Mouse (Mus musculus) heart, postnatal 0 days (tissue): ENCODE results near the gene Amhr2. TPM values are rescaled to one million over a fixed set of nuclear protein-coding genes. Genes with fewer than 3 reads are reported as not detected.

Source experiments
- ATAC-seq: fragments of 200-750 bp; cut with Nextera tagmentation; 2 replicates; pipeline ENCODE4 v1.8.0; 2017; ENCODE audit warnings: low read depth, moderate number of reproducible peaks, moderate library complexity; ENCODE audit not compliant: insufficient read depth
- DNase-seq: peaks from one replicate; pipeline ENCODE4 v3.0.0-alpha.2; 2016; ENCODE audit warnings: low spot score
- H3K27ac ChIP-seq: fragments of 300-500 bp; sonication (generic); 2 replicates; pipeline ENCODE4 v1.5.1; 2014; ENCODE audit warnings: low read depth, mild to moderate bottlenecking
- H3K27me3 ChIP-seq: fragments of 300-500 bp; sonication (generic); 2 replicates; pipeline ENCODE4 v1.6.1; 2014; ENCODE audit warnings: low read length, mixed read lengths; ENCODE audit not compliant: control insufficient read depth, insufficient read depth
- H3K36me3 ChIP-seq: fragments of 300-500 bp; sonication (generic); replicated peaks from 2 replicates; pipeline ENCODE4 v1.6.1; 2014; ENCODE audit warnings: low read length, mixed read lengths; ENCODE audit not compliant: control insufficient read depth, insufficient read depth
- H3K4me1 ChIP-seq: fragments of 300-500 bp; sonication (generic); 2 replicates; pipeline ENCODE4 v1.6.1; 2014; ENCODE audit warnings: antibody characterized with exemption; ENCODE audit not compliant: control insufficient read depth, insufficient read depth
- H3K4me2 ChIP-seq: fragments of 300-500 bp; sonication (generic); 2 replicates; pipeline ENCODE4 v1.6.1; 2014; ENCODE audit warnings: low read depth, mild to moderate bottlenecking, low read length, moderate library complexity
- H3K4me3 ChIP-seq: fragments of 300-500 bp; sonication (generic); 2 replicates; pipeline ENCODE4 v1.5.1; 2014; ENCODE audit warnings: low read depth, low read length
- H3K9ac ChIP-seq: fragments of 300-500 bp; sonication (generic); replicated peaks from 2 replicates; pipeline ENCODE4 v1.6.1; 2014; ENCODE audit warnings: low read depth, low read length, mixed read lengths
- H3K9me3 ChIP-seq: fragments of 300-500 bp; sonication (generic); replicated peaks from 2 replicates; pipeline ENCODE4 v1.6.1; 2016; ENCODE audit warnings: low read length; ENCODE audit not compliant: control insufficient read depth
- CTCF ChIP-seq: IDR thresholded peaks from 2 replicates; pipeline ENCODE4 v1.5.1; 2016; ENCODE audit warnings: antibody characterized with exemption, control low read depth, low read depth
- EP300 ChIP-seq: IDR thresholded peaks from 2 replicates; pipeline ENCODE4 v1.6.1; 2016; ENCODE audit warnings: antibody characterized with exemption, low read depth
- WGBS: fragments of 180-500 bp; shearing (Covaris S2); extraction: QIAGEN DNeasy Blood & Tissue Kit; methylation state at CpG from one replicate; pipeline ENCODE4 v1.1.7; 2014; 5-methylcytosine and 5-hydroxymethylcytosine counted together
- polyA plus RNA-seq: library from polyadenylated mRNA; unstranded; fragments of >200 nt; fragmentation: Nextera tagmentation; extraction: Ambion mirVana; gene quantifications from 2 replicates; pipeline ENCODE4 v1.2.1, GENCODE M21; 2015
- total RNA-seq: library from RNA; depleted of rRNA; stranded (reverse); fragments of >200 nt; gene quantifications from 2 replicates; pipeline ENCODE4 v1.2.3, GENCODE M21; 2014; ENCODE audit warnings: low replicate concordance; rRNA removed

Gene Amhr2
- total and polyA plus RNA-seq, 2 experiments from 2014 or later: 0.19 to 1.9 TPM

DNA sequence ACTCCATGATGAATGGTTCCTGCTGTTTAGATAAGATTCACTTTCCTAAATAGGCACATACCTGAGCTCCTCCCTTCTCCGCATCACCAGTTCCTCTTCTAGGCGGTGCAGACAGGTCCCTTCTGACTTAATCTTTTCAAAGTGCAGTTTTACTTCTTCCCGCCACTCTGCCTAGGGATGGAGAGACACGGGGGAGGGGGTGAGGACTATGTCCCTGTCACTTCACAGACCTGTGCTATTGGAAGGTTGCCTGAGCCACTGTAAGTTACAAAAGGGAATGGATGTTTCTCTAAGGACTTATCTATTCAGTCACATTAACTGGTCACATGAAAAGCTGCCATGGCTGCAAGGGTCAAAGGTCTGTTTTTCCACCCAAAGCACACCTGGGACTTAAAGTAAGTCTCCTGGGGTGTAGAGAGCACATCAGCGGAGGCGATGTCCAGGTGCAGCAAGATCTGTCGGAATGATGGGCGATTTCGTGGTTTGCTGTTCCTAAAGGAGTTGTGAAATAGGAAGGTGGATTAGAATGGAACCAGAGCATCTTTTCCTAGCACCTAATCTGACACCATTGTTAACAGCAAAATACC is 57.2 kb downstream of the Amhr2 start:
- 79% methylated on average over 9 of the region's 9 CpGs for WGBS
- no peak overlapping the region for H3K4me2 ChIP-seq
- no peaks in the 10 kb centered on the region for H3K4me1 ChIP-seq
- DNase-seq (no peak), ATAC-seq (no peak)
- no peak overlapping the region for H3K4me3 ChIP-seq
- H3K36me3 ChIP-seq: peaks cover 70% of the 10 kb centered on the region
- H3K9ac ChIP-seq: no peak overlapping the region
- TF ChIP-seq EP300: no peak
- TF ChIP-seq CTCF: no peak
- H3K27me3 ChIP-seq: no peaks in the 10 kb centered on the region
- no peaks in the 10 kb centered on the region for H3K9me3 ChIP-seq
- no peak overlapping the region for H3K27ac ChIP-seq

DNA sequence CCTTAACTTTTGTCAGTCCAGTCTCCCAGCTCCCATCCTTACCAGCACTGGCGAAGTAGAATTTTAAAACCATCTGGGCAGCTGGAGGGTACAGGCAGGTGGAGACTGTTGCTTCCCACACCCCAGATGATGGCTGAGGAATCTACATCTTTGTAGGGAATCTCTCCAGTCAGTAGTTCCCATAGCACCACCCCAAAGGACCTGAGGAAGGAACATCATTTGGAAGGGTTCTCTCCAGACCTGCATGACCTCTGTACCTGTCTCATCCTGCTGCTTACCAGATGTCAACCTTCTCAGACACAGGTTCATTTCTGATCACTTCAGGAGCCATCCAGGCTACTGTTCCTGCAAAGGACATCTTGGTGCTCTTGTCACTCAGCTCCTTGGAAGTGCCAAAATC is 58.3 kb downstream of the Amhr2 start, which contains the start of gene Gm10337:
Gene Gm10337, plus strand, starts transcription at position 276 of the 400 bp plus-strand sequence.
- H3K9me3 ChIP-seq: no peaks in the 10 kb centered on the region
- ATAC-seq: no peak
- DNase-seq: no peak
- WGBS: 88% methylated on average over 1 of the region's 1 CpGs
- H3K27ac ChIP-seq: no peak within 1 kb of the TSS
- H3K36me3 ChIP-seq: peaks cover 59% of the 10 kb centered on the region
- no peak within 1 kb of the TSS for H3K9ac ChIP-seq
- TF ChIP-seq CTCF: no peak
- TF ChIP-seq EP300: no peak
- no peaks in the 10 kb centered on the region for H3K4me1 ChIP-seq
- no peaks in the 10 kb centered on the region for H3K27me3 ChIP-seq
- H3K4me2 ChIP-seq: no peak within 1 kb of the TSS
- no peak within 1 kb of the TSS for H3K4me3 ChIP-seq

Other genes with a start within 250 kb of the Amhr2 start
- gene Zfp740, start 242.1 kb upstream of the Amhr2 start, total RNA-seq: 31.1 and 38.4 TPM in 2 replicates
- gene Zfp740, start 242.1 kb upstream of the Amhr2 start, polyA plus RNA-seq: 17.7 and 18.8 TPM in 2 replicates
- gene Csad, start 240.6 kb upstream of the Amhr2 start, total RNA-seq: 43.9 and 64.7 TPM in 2 replicates
- 27.7 and 33.1 TPM in 2 replicates for gene Csad, start 240.6 kb upstream of the Amhr2 start, polyA plus RNA-seq
- 0.23 and 1.1 TPM in 2 replicates for gene Itgb7, start 213.4 kb upstream of the Amhr2 start, total RNA-seq
- gene Itgb7, start 213.4 kb upstream of the Amhr2 start, polyA plus RNA-seq: 0.79 and 0.92 TPM in 2 replicates
- 8.9 and 9.7 TPM in 2 replicates for gene Rarg, start 187.8 kb upstream of the Amhr2 start, total RNA-seq
- gene Rarg, start 187.8 kb upstream of the Amhr2 start, polyA plus RNA-seq: 5.4 and 6.0 TPM in 2 replicates
- not detected in 2 replicates for gene Gm9918, start 174.8 kb upstream of the Amhr2 start, total RNA-seq
- not detected in 2 replicates for gene Gm9918, start 174.8 kb upstream of the Amhr2 start, polyA plus RNA-seq
- 35.6 and 53.5 TPM in 2 replicates for gene Mfsd5, start 165.9 kb upstream of the Amhr2 start, total RNA-seq
- gene Mfsd5, start 165.9 kb upstream of the Amhr2 start, polyA plus RNA-seq: 31.4 and 34.1 TPM in 2 replicates
- gene Espl1, start 149.1 kb upstream of the Amhr2 start, total RNA-seq: 11.6 and 15.3 TPM in 2 replicates
- gene Espl1, start 149.1 kb upstream of the Amhr2 start, polyA plus RNA-seq: 2.3 and 3.7 TPM in 2 replicates
- 90.7 and 148 TPM in 2 replicates for gene Pfdn5, start 119.3 kb upstream of the Amhr2 start, total RNA-seq
- 344 and 362 TPM in 2 replicates for gene Pfdn5, start 119.3 kb upstream of the Amhr2 start, polyA plus RNA-seq
- 35.6 and 60.5 TPM in 2 replicates for gene Myg1, start 113.7 kb upstream of the Amhr2 start, total RNA-seq
- 39.0 and 41.1 TPM in 2 replicates for gene Myg1, start 113.7 kb upstream of the Amhr2 start, polyA plus RNA-seq
- 25.9 and 59.6 TPM in 2 replicates for gene Aaas, start 94.6 kb upstream of the Amhr2 start, total RNA-seq
- gene Aaas, start 94.6 kb upstream of the Amhr2 start, polyA plus RNA-seq: 18.8 and 20.4 TPM in 2 replicates
- gene Sp7, start 78.2 kb upstream of the Amhr2 start, total RNA-seq: not detected in 2 replicates
- not detected in 2 replicates for gene Sp7, start 78.2 kb upstream of the Amhr2 start, polyA plus RNA-seq
- 32.1 and 32.6 TPM in 2 replicates for gene Sp1, start 39.2 kb upstream of the Amhr2 start, total RNA-seq
- 3.0 and 3.1 TPM in 2 replicates for gene Sp1, start 39.2 kb upstream of the Amhr2 start, polyA plus RNA-seq
- 16.8 and 25.7 TPM in 2 replicates for gene Prr13, start 13.7 kb downstream of the Amhr2 start, total RNA-seq
- gene Prr13, start 13.7 kb downstream of the Amhr2 start, polyA plus RNA-seq: 71.4 and 73.4 TPM in 2 replicates
- 180 and 221 TPM in 2 replicates for gene Pcbp2, start 25.2 kb downstream of the Amhr2 start, total RNA-seq
- 118 and 121 TPM in 2 replicates for gene Pcbp2, start 25.2 kb downstream of the Amhr2 start, polyA plus RNA-seq
- not detected in 2 replicates for gene Gm10337, start 58.4 kb downstream of the Amhr2 start, total RNA-seq
- gene Gm10337, start 58.4 kb downstream of the Amhr2 start, polyA plus RNA-seq: not detected in 2 replicates
- 4.7 and 6.1 TPM in 2 replicates for gene Map3k12, start 71.7 kb downstream of the Amhr2 start, total RNA-seq
- gene Map3k12, start 71.7 kb downstream of the Amhr2 start, polyA plus RNA-seq: 4.1 and 4.6 TPM in 2 replicates
- gene Tarbp2, start 72.8 kb downstream of the Amhr2 start, total RNA-seq: 73.7 and 74.9 TPM in 2 replicates
- gene Tarbp2, start 72.8 kb downstream of the Amhr2 start, polyA plus RNA-seq: 65.4 and 68.5 TPM in 2 replicates
- gene Npff, start 79.6 kb downstream of the Amhr2 start, total RNA-seq: 0.84 TPM in 1 of 2 replicates, not detected in the other
- gene Npff, start 79.6 kb downstream of the Amhr2 start, polyA plus RNA-seq: 0.89 and 1.1 TPM in 2 replicates
- not detected in 2 replicates for gene Gm28047, start 179.7 kb downstream of the Amhr2 start, total RNA-seq
- not detected in 2 replicates for gene Gm28047, start 179.7 kb downstream of the Amhr2 start, polyA plus RNA-seq
- 12.4 and 16.2 TPM in 2 replicates for gene Atf7, start 180.1 kb downstream of the Amhr2 start, total RNA-seq
- 18.7 and 20.6 TPM in 2 replicates for gene Atf7, start 180.1 kb downstream of the Amhr2 start, polyA plus RNA-seq
- gene Atp5g2, start 227.0 kb downstream of the Amhr2 start, total RNA-seq: 377 and 462 TPM in 2 replicates
- gene Atp5g2, start 227.0 kb downstream of the Amhr2 start, polyA plus RNA-seq: 108 and 125 TPM in 2 replicates